Mouse (Mus musculus) lung, adult 2 months (tissue): ENCODE results near the gene E330021D16Rik.

Experiments
- CTCF ChIP-seq: fragments of 200-500 bp; IDR thresholded peaks from 2 replicates; pipeline ENCODE4 v1.5.1; 2011; ENCODE audit warnings: mild to moderate bottlenecking, low read length, control low read depth; ENCODE audit not compliant: insufficient read depth
- POLR2A ChIP-seq: fragments of 200-500 bp; IDR thresholded peaks from 2 replicates; pipeline ENCODE4 v1.6.1; 2011; ENCODE audit warnings: low read depth, mild to moderate bottlenecking, control low read depth, low read length, borderline replicate concordance; ENCODE audit errors: extremely low read depth

GRCm38 (mm10) chr6:136364430-136365098 is 50.8 kb downstream of the E330021D16Rik start:
- TF ChIP-seq CTCF = no peak
- TF ChIP-seq POLR2A = no peak
